Mouse (Mus musculus) bone marrow macrophage, adult 2 months (primary cell): Measurements from ENCODE around the gene Gm17409.

ENCODE experiments used
- CTCF ChIP-seq: IDR thresholded peaks from 2 replicates; pipeline ENCODE4 v1.5.1; 2012; ENCODE audit warnings: low read depth, mild to moderate bottlenecking, low read length, moderate library complexity
- POLR2A ChIP-seq: IDR thresholded peaks from 2 replicates; pipeline ENCODE4 v1.6.1; 2012; ENCODE audit warnings: mild to moderate bottlenecking, low read depth, low read length, borderline replicate concordance

GRCm38 (mm10) chr2:58478144-58478543 lies 8.2 kb downstream of the Gm17409 start:
- TF ChIP-seq CTCF = no peak
- no peak for TF ChIP-seq POLR2A
